Mouse (Mus musculus) ES-E14 (cell line): ENCODE measurements at regions not wholly inside any gene's neighbourhood (a gene's known extent, or its start where the extent isn't known, plus 50 kb on each side); places are given as distances from the start of the nearest gene placed in this dataset.

Experiments
- CHD2 ChIP-seq: IDR thresholded peaks from 2 replicates; pipeline ENCODE4 v1.6.1; 2014; ENCODE audit warnings: mild to moderate bottlenecking, low read depth, low read length, inconsistent platforms
- HCFC1 ChIP-seq: IDR thresholded peaks from 2 replicates; pipeline ENCODE4 v1.6.1; 2012; ENCODE audit warnings: low read length, inconsistent platforms, borderline replicate concordance; ENCODE audit not compliant: insufficient read depth
- MAFK ChIP-seq: IDR thresholded peaks from 2 replicates; pipeline ENCODE4 v1.6.1; 2014; ENCODE audit warnings: mild to moderate bottlenecking, low read depth, low read length, inconsistent platforms; ENCODE audit not compliant: insufficient read depth
- ZNF384 ChIP-seq: IDR thresholded peaks from 2 replicates; pipeline ENCODE4 v1.6.1; 2012; ENCODE audit warnings: low read depth, low read length, inconsistent platforms

DNA sequence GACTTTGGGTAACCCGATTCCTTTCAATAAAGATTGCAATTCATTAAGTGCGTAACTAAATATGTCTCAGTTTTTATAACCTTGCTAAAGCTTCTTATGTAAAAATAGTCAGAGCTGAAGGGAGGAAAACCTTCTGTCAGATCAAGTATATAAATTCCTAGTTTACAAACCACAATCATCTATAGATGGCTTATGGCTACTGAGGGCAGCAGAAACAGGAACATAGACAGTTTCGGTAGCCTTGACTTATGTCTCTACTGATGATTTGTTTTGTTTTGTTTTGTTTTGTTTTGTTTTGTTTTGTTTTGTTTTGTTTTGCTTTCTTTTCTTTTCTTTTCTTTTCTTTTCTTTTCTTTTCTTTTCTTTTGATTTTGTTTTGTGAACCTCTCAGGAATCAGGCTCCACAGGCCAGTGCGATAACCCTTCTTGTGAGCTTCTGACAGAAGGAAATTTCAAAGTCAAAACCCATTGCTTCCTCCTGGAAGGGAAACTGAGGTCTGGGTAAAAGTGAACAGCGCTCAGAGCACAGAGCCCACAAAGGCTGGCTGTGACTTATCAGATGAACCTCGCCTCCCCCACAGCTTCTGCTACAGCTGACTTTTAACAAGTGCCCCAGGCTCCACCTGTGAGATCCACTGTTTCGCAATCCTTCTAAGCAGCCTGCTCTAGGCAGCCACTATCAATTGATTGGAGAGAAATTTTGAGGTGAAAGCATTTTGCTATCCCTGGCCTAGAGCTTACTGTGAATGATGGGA is 391.8 kb upstream of the Zfp462 start:
- TF ChIP-seq HCFC1 (no peak), ZNF384 (no peak), MAFK (no peak), CHD2 (no peak)
